In the genomic region with DNA sequence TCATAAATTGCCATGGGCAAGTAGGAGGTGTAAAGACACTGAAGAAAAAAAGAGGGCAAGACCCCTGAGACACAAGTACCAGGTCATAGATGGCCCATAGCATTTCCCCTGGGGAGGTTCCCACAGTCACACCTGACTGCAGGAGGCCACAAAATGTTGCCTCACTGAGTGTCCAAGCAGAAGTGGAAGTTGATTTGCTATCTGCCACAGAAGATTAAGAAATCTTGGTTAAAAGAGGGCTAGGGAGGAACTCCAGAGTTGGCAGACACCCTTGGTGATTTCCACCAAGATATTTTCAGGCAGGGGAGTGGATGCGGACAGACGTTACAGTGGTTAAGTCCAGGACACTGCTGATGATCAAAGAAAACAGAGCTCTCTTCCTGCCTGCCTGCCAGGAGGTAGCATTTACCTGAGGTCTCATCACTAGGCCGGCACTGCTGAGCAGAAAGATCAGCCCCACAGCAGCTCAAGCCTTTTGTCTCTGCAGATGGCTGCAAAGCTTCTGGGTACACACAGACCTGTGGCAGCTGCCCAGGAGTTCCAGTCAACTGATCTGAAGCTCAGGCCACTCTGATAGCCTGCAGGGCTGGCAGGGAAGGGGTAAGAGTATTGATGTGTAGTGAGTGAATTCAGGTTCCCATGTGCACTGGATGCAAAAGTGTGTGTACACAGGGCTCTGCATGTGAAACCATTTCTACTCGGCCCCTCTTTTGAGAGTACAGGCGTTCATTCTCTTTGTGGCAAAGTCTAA, we compare ENCODE assay signal across 31 mouse cellular contexts. TPM values are rescaled to one million over a fixed set of nuclear protein-coding genes. Genes with fewer than 3 reads are reported as not detected.
DNase-seq lines count a peak whose midpoint lies in the region; ATAC-seq and TF ChIP-seq lines count a peak whose summit lies in the region.
"Had no signal": no experiment of that assay in that cellular context is flagged by ENCODE, and none has a peak within 500 bp of the region (broad histone marks: within the 10 kb centered on the region; RNA-seq: fewer than 3 reads in every experiment).

No protein-coding gene starts in this region.

- H3K4me2 ChIP-seq in intestine, embryonic 16.5 days (ENCODE audit: low read depth, low read length) = no peak overlapping the region
- H3K4me2 ChIP-seq in hindbrain, embryonic 11.5 days (replicated peaks; ENCODE audit: low read depth, low read length) = no peak overlapping the region
- H3K4me2 ChIP-seq: forebrain, embryonic 15.5 days; hindbrain, embryonic 14.5 days; limb, embryonic 13.5 days; midbrain, embryonic 13.5 days; neural tube, embryonic 12.5 days had no signal

- 34% methylated on average over 5 of the region's 5 CpGs for WGBS in liver, adult 2 months
- WGBS in intestine, embryonic 16.5 days = 78% methylated on average over 5 of the region's 5 CpGs
- 80% methylated on average over 5 of the region's 5 CpGs for WGBS in hindbrain, embryonic 11.5 days

- no peak for TF ChIP-seq POLR2A in liver, adult 2 months (IDR thresholded peaks at IDR 0.05; ENCODE audit: extremely low read depth, insufficient read depth, low read length)

- peaks cover 2% of the 10 kb centered on the region; the same call in 1 of the 2 replicates for H3K4me1 ChIP-seq in liver, adult 2 months (ENCODE audit: control insufficient read depth, insufficient read depth, low read length)
- H3K4me1 ChIP-seq in intestine, embryonic 16.5 days (ENCODE audit: control insufficient read depth, insufficient read depth, low read length) = no peaks in the 10 kb centered on the region
- H3K4me1 ChIP-seq in hindbrain, embryonic 11.5 days (replicated peaks; ENCODE audit: control insufficient read depth, insufficient read depth, low read length) = no peaks in the 10 kb centered on the region
- H3K4me1 ChIP-seq: embryonic facial prominence, embryonic 10.5 days; limb, embryonic 13.5 days; midbrain, embryonic 13.5 days; neural tube, embryonic 12.5 days had no signal

- H3K9me3 ChIP-seq in intestine, embryonic 16.5 days (ENCODE audit: control insufficient read depth, low read length) = no peaks in the 10 kb centered on the region
- no peaks in the 10 kb centered on the region for H3K9me3 ChIP-seq in hindbrain, embryonic 11.5 days (ENCODE audit: control insufficient read depth, low read length)
- H3K9me3 ChIP-seq: embryonic facial prominence, embryonic 10.5 days; forebrain, embryonic 15.5 days; limb, embryonic 13.5 days; midbrain, embryonic 13.5 days; neural tube, embryonic 12.5 days had no signal

- peak; percentile 63 for ATAC-seq in Patski
- ATAC-seq in megakaryocyte progenitor cell, adult 5-6 weeks (replicated peaks; ENCODE audit: poor library complexity) = peak; percentile 87
- no peak for ATAC-seq in intestine, embryonic 16.5 days
- ATAC-seq in hindbrain, embryonic 11.5 days (ENCODE audit: low FRiP score) = no peak
- ATAC-seq: forebrain, embryonic 15.5 days; inflammation-experienced regulatory T-cells, adult 6 months; midbrain, embryonic 13.5 days had no signal

- peaks cover 67% of the 10 kb centered on the region for H3K36me3 ChIP-seq in liver, adult 2 months (ENCODE audit: control insufficient read depth, insufficient read depth, low read length)
- no peaks in the 10 kb centered on the region for H3K36me3 ChIP-seq in intestine, embryonic 16.5 days (ENCODE audit: control insufficient read depth, insufficient read depth, low read length)
- H3K36me3 ChIP-seq in hindbrain, embryonic 11.5 days (ENCODE audit: control insufficient read depth, insufficient read depth, low read length) = no peaks in the 10 kb centered on the region
- H3K36me3 ChIP-seq: embryonic facial prominence, embryonic 10.5 days; forebrain, embryonic 15.5 days; limb, embryonic 13.5 days; midbrain, embryonic 13.5 days; neural tube, embryonic 12.5 days had no signal

- no peak overlapping the region for H3K27ac ChIP-seq in liver, adult 2 months (replicated peaks; ENCODE audit: insufficient read depth, low read depth, low read length)
- no peak overlapping the region for H3K27ac ChIP-seq in intestine, embryonic 16.5 days (ENCODE audit: low read length)
- H3K27ac ChIP-seq in hindbrain, embryonic 11.5 days (ENCODE audit: low read depth, low read length) = no peak overlapping the region
- H3K27ac ChIP-seq: embryonic facial prominence, embryonic 10.5 days; forebrain, embryonic 15.5 days; heart, adult 2 months; hindbrain, embryonic 14.5 days; limb, embryonic 13.5 days; midbrain, embryonic 13.5 days; neural tube, embryonic 12.5 days; stomach, postnatal 0 days had no signal

- in situ Hi-C loops in Patski (cut with MboI; ENCODE audit: low pct_unique_long_range_greater_than_20kb) = no loop called here

- no peak for TF ChIP-seq CTCF in liver, adult 2 months (IDR thresholded peaks at IDR 0.05; ENCODE audit: low read depth, low read length)
- TF ChIP-seq CTCF in Patski (IDR thresholded peaks at IDR 0.05) = no peak

- no peaks in the 10 kb centered on the region for H3K27me3 ChIP-seq in liver, adult 2 months (ENCODE audit: control insufficient read depth, insufficient read depth, low read length)
- no peaks in the 10 kb centered on the region for H3K27me3 ChIP-seq in Patski
- H3K27me3 ChIP-seq in intestine, embryonic 16.5 days (replicated peaks; ENCODE audit: control insufficient read depth, insufficient read depth, low read length) = no peaks in the 10 kb centered on the region
- H3K27me3 ChIP-seq in hindbrain, embryonic 11.5 days (ENCODE audit: control insufficient read depth, insufficient read depth, low read length) = no peaks in the 10 kb centered on the region
- H3K27me3 ChIP-seq: forebrain, embryonic 15.5 days; limb, embryonic 13.5 days; midbrain, embryonic 13.5 days; neural tube, embryonic 12.5 days had no signal

- POLR2A ChIA-PET in Patski (lab: Charles Lee) = no interaction called here

- CTCF ChIA-PET in Patski (lab: Charles Lee) = interaction anchor here (0.7 to 1.0 kb wide), 2 partner anchors 9 to 19 kb away, joined by 3 to 4 read pairs; no protein-coding TSS in a partner anchor

- H3K9ac ChIP-seq in liver, adult 2 months (ENCODE audit: low read depth, low read length) = no peak overlapping the region
- H3K9ac ChIP-seq in intestine, embryonic 16.5 days (ENCODE audit: low read depth, low read length) = no peak overlapping the region
- H3K9ac ChIP-seq in hindbrain, embryonic 11.5 days (ENCODE audit: low read depth, low read length) = no peak overlapping the region
- H3K9ac ChIP-seq: forebrain, embryonic 15.5 days; hindbrain, embryonic 14.5 days; limb, embryonic 13.5 days; midbrain, embryonic 13.5 days; neural tube, embryonic 12.5 days had no signal

- no peaks in the 10 kb centered on the region; the same call in 1 of the 2 replicates for H3K79me2 ChIP-seq in liver, adult 2 months (ENCODE audit: control insufficient read depth, insufficient read depth, low read length)

- H3K4me3 ChIP-seq in liver, adult 2 months (ENCODE audit: insufficient read depth, low read depth, low read length) = no peak overlapping the region
- H3K4me3 ChIP-seq in intestine, embryonic 16.5 days (ENCODE audit: low read length) = no peak overlapping the region
- no peak overlapping the region for H3K4me3 ChIP-seq in hindbrain, embryonic 11.5 days (ENCODE audit: low read depth, low read length)
- H3K4me3 ChIP-seq: embryonic facial prominence, embryonic 10.5 days; forebrain, embryonic 15.5 days; heart, adult 2 months; limb, embryonic 13.5 days; midbrain, embryonic 13.5 days; neural tube, embryonic 12.5 days had no signal

- DNase-seq in liver, adult 2 months (ENCODE audit: extremely low read depth, low read depth, low spot score) = peak; percentile 67
- no peak for DNase-seq in liver
- DNase-seq in 416B (ENCODE audit: low read depth) = peak; percentile 78
- no peak for DNase-seq in Patski (ENCODE audit: low read depth, low spot score)
- DNase-seq in hindbrain, embryonic 11.5 days (ENCODE audit: low spot score) = no peak
- no peak for DNase-seq in ovary, postnatal 14 days (ENCODE audit: low spot score)
- DNase-seq: adrenal gland, postnatal 10 days; cerebellum, adult 9-10 months; gastrocnemius, postnatal 10 days; heart, adult 2 months; kidney, adult 9 months; kidney, postnatal 36 days; lung, adult 18-20 months; lung, postnatal 10 days; right cerebral cortex, adult 18-20 months had no signal

RNA-seq across cellular contexts. Expression of a gene that starts 1.3 kb away (rescaled TPM):
- total RNA-seq in liver, adult 2 months (2014; rRNA removed) = 11.0 and 15.6 TPM in 2 replicates
- polyA plus RNA-seq in liver, adult 2 months (2012; rRNA removed) = 6.2 and 6.6 TPM in 2 replicates
- polyA plus RNA-seq in Patski (2021) = 0.03 TPM
- total RNA-seq in megakaryocyte progenitor cell, adult 5-6 weeks (2015) = not detected in 2 replicates
- total RNA-seq in megakaryocyte progenitor cell, adult 5-6 weeks (2017) = 0.14 TPM in 1 of 2 replicates, not detected in the other
- 0.05 TPM in 1 of 2 replicates, not detected in the other for polyA plus RNA-seq in intestine, embryonic 16.5 days (2015; fragmentation: Nextera tagmentation; extraction: Ambion mirVana)
- not detected in 2 replicates for polyA plus RNA-seq in hindbrain, embryonic 11.5 days (2014; fragmentation: Nextera tagmentation; extraction: Ambion mirVana)
- total RNA-seq: gastrocnemius, postnatal 10 days; heart, adult 2 months; heart, postnatal 25 days; layer of hippocampus, adult 8-10 months; left cerebral cortex, adult 18-20 months; left cerebral cortex, postnatal 25 days had no signal
- polyA plus RNA-seq: brain, embryonic 14.5 days; embryonic facial prominence, embryonic 10.5 days; forebrain, embryonic 15.5 days; heart, adult 2 months; heart, embryonic 14.5 days; hindbrain, embryonic 14.5 days; inflammation-experienced regulatory T-cells, adult 6 months; limb, embryonic 13.5 days; midbrain, embryonic 13.5 days; neural tube, embryonic 12.5 days; stomach, postnatal 0 days had no signal

RNA-seq across cellular contexts. Expression of a gene that starts 34.4 kb away (rescaled TPM):
- total RNA-seq in liver, adult 2 months (2014; rRNA removed) = not detected in 2 replicates
- not detected in 2 replicates for polyA plus RNA-seq in liver, adult 2 months (2012; rRNA removed)
- 0.44 TPM for polyA plus RNA-seq in Patski (2021)
- total RNA-seq in megakaryocyte progenitor cell, adult 5-6 weeks (2015) = not detected in 2 replicates
- 0.34 TPM in 1 of 2 replicates, not detected in the other for total RNA-seq in megakaryocyte progenitor cell, adult 5-6 weeks (2017)
- not detected in 2 replicates for polyA plus RNA-seq in intestine, embryonic 16.5 days (2015; fragmentation: Nextera tagmentation; extraction: Ambion mirVana)
- polyA plus RNA-seq in hindbrain, embryonic 11.5 days (2014; fragmentation: Nextera tagmentation; extraction: Ambion mirVana) = not detected in 2 replicates
- total RNA-seq: adrenal gland, postnatal 10 days; heart, adult 2 months; heart, postnatal 25 days; left cerebral cortex, adult 18-20 months had no signal
- polyA plus RNA-seq: embryonic facial prominence, embryonic 10.5 days; forebrain, embryonic 15.5 days; heart, embryonic 14.5 days; hindbrain, embryonic 14.5 days; inflammation-experienced regulatory T-cells, adult 6 months; limb, embryonic 13.5 days; midbrain, embryonic 13.5 days; neural tube, embryonic 12.5 days; stomach, postnatal 0 days had no signal

RNA-seq across cellular contexts. Expression of a gene that starts 46.5 kb away (rescaled TPM):
- 1,668 and 2,080 TPM in 2 replicates for total RNA-seq in liver, adult 2 months (2014; rRNA removed)
- 512 and 535 TPM in 2 replicates for polyA plus RNA-seq in liver, adult 2 months (2012; rRNA removed)
- polyA plus RNA-seq in Patski (2021) = 2.9 TPM
- not detected in 2 replicates for total RNA-seq in megakaryocyte progenitor cell, adult 5-6 weeks (2015)
- total RNA-seq in megakaryocyte progenitor cell, adult 5-6 weeks (2017) = not detected in 2 replicates
- 0.64 and 1.8 TPM in 2 replicates for polyA plus RNA-seq in intestine, embryonic 16.5 days (2015; fragmentation: Nextera tagmentation; extraction: Ambion mirVana)
- polyA plus RNA-seq in hindbrain, embryonic 11.5 days (2014; fragmentation: Nextera tagmentation; extraction: Ambion mirVana) = not detected in 2 replicates
- total RNA-seq: heart, adult 2 months; heart, postnatal 25 days had no signal
- polyA plus RNA-seq: brain, embryonic 14.5 days; embryonic facial prominence, embryonic 10.5 days; forebrain, embryonic 15.5 days; heart, adult 2 months; heart, embryonic 14.5 days; hindbrain, embryonic 14.5 days; midbrain, embryonic 13.5 days; neural tube, embryonic 12.5 days had no signal

Comparison
In these comparisons a context has a peak if more than half of its experiments do, and no peak if none do; other contexts are left out.
1. DNase-seq: peak in liver, adult 2 months (single experiment) and 416B (single experiment); none in liver (single experiment), Patski (single experiment), hindbrain, embryonic 11.5 days (single experiment) and ovary, postnatal 14 days (single experiment).
2. ATAC-seq: peak in Patski (single experiment) and megakaryocyte progenitor cell, adult 5-6 weeks (single experiment); none in intestine, embryonic 16.5 days (single experiment) and hindbrain, embryonic 11.5 days (single experiment).
3. RNA of a gene that starts 46.5 kb away (polyA plus RNA-seq): 512 to 535 TPM in liver, adult 2 months; 2.9 TPM in Patski (single experiment), 0.64 to 1.8 TPM in intestine, embryonic 16.5 days and not detected in hindbrain, embryonic 11.5 days; every median in the first group is over 100 times any median in the second.